Mouse (Mus musculus) retina, postnatal 1 day (tissue): ENCODE results near the gene Slco1b2.
"Not testable (repeated sequence)": the region's sequence is repeated elsewhere in the genome, so short reads cannot be mapped to it uniquely, and the experiment has no call there.

ENCODE experiments used
- DNase-seq: peaks from one replicate; pipeline ENCODE4 v3.0.0-alpha.2; 2012

Gene Slco1b2

GRCm38 (mm10) chr6:141629291-141629690 lies at the start of gene Slco1b2:
Gene Slco1b2 (plus strand): TSS chr6:141629518.
- no peak for DNase-seq

GRCm38 (mm10) chr6:141584791-141585403 lies 44.4 kb upstream of the Slco1b2 start:
- no peak for DNase-seq

GRCm38 (mm10) chr6:141590002-141590401 lies 39.3 kb upstream of the Slco1b2 start:
- DNase-seq: no peak

GRCm38 (mm10) chr6:141590598-141591200 lies 38.6 kb upstream of the Slco1b2 start:
- DNase-seq: not testable (repeated sequence)

GRCm38 (mm10) chr6:141596081-141596480 lies 33.2 kb upstream of the Slco1b2 start:
- DNase-seq: no peak

GRCm38 (mm10) chr6:141597037-141597436 lies 32.3 kb upstream of the Slco1b2 start:
- DNase-seq: no peak

GRCm38 (mm10) chr6:141600940-141601339 lies 28.4 kb upstream of the Slco1b2 start:
- DNase-seq: no peak

GRCm38 (mm10) chr6:141610702-141611260 lies 18.5 kb upstream of the Slco1b2 start:
- no peak for DNase-seq

GRCm38 (mm10) chr6:141614017-141614416 lies 15.3 kb upstream of the Slco1b2 start:
- DNase-seq: no peak

GRCm38 (mm10) chr6:141615348-141615747 lies 14.0 kb upstream of the Slco1b2 start:
- no peak for DNase-seq

- no peak for DNase-seq
These were observed 3.6 kb downstream of the Slco1b2 start for GRCm38 (mm10) chr6:141632935-141633334.

GRCm38 (mm10) chr6:141635250-141635649 lies 5.9 kb downstream of the Slco1b2 start:
- no peak for DNase-seq

- DNase-seq: no peak
These were observed 11.3 kb downstream of the Slco1b2 start for GRCm38 (mm10) chr6:141640639-141641038.

- DNase-seq: no peak
These were observed 57.7 kb downstream of the Slco1b2 start for GRCm38 (mm10) chr6:141687008-141687407.

GRCm38 (mm10) chr6:141691246-141691645 lies 61.9 kb downstream of the Slco1b2 start:
- DNase-seq: no peak
